Mouse (Mus musculus) kidney, adult 11 months (tissue): ENCODE data around the gene Faim.

Experiments used
- DNase-seq: peaks from one replicate; pipeline ENCODE4 v3.0.0; 2022

The Faim gene

DNA sequence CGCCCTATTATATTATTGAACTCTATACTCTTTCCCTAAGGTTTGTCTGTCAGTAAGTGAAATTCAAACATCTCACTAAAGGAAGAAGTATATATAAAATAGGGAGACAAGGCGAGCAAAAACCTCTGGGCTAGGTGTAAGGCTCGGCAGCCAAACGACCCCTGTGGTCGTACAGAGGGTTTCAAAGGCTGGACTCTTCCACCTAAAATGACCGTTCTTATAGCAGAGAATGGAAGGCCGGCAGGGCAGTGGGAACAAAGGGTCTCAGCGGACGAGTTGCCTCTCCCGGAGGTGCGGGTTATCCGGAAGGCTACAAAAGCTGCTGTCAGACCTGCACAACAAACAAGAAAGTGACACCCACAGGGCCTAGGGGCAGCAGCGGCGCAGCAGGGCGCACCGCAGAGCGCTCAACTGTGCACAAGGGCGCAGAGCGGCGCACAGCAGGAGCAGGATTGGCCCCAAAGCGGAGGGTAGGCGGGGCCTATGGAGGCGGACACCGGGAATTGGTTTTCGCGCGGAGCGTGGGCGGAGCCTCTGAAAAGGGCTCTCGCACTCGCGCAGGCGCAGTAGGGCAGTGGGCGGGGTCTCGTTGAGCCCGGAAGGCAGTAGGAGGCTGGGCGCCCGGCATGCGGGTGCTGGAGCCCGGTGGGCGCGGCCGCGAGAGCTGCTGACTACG is at the start of gene Faim:
Gene Faim, plus strand, starts transcription at position 574 of the 676 bp plus-strand sequence.
- DNase-seq = peak; percentile 98

DNA sequence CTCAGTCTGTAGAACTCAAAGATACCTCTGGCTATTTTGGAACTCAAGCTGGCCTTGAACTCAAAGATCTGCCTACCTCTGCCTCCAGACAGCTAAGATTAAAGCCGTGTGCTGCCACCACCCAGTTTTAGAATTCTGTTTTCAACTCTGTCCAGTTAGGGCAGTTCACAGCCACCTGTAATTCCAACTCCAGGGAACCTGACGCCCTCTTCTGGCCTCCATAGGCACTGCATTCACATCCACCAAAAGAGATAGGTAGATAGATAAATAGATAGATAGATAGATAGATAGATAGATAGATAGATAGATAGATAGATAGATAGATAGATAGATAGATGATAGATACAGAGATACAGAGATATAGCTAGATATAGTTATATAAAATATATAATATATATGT is 46.9 kb upstream of the Faim start:
- no peak for DNase-seq

DNA sequence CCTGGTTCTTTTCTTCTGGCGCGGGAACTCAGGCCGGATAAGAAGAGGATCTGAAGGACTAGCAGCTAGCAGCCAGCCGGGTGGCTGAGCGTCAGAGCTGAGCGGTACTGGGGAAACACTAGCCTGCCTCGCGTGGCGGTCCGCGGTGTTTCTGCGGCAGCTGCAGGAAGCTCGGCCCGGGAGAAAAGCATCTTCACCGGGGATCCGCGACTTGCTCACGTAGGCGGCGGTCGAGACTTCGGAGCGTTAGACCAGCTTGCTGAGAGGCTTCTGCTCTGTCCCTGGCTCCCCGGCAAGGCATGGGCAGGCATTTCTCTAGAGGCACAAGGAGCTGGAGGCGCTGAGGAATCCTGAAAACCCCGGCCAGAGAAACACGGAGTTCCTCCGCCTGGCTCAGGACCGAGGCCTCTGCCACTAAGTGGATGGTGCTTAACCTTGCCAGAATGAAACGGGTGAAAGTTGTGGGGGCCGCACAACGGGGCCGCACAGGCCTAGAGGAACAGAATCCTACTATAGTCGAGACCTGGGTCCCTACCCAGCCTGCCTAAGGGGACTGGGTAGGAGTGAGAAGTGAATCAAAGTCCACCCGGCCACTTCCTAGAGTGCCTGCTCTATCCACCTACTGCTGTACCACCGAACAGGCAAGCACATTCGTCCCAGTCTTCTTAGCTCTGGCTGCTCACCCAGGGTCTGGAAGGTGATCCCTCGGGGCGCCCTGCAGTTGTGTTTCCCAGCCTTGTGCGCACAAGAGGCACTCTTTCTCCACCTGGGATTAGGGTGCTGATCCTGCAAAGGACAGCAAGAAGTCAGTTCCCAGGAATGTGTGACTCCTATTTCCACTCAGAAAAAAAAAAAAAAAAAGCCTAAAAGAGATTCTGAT is 33.8 kb upstream of the Faim start:
- DNase-seq = no peak

DNA sequence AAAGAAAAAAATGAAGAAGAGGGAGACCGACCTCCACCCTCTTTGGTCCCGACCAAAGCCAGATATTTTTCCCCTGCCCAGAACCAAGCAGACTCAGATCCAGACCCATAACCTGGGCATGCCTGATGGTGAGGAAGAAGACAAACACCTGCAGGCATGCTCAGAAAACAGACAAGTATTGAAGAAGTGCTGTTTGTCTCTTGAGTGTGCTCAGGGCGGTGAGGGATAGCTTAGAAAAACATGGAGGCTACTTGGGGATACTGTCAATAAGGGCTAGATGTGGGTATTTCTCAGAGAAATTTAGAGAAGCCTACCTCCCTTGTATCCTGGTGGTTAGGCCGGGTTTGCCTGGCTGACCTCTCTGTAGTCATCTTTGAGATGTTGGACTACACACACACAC is 32.9 kb upstream of the Faim start:
- DNase-seq = no peak

DNA sequence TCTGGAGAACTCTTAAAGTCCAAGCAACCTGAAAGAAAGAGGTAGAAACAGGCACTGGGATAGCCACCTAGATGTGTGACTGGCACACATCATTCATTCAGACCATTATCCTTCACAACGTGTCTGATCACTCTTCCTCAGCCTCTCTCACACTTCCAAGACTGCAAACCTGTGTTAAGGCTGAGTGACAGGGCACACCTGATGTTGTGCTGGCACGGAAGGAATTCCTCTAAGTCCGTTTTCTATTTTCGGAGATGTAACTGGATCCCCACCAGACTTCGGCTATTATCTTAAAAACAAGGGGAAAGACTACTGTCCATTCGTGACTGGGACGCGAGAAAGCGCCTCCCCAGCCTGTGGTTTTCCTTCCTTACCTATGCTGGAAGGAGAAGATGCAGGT is 32.3 kb upstream of the Faim start:
- DNase-seq = no peak

DNA sequence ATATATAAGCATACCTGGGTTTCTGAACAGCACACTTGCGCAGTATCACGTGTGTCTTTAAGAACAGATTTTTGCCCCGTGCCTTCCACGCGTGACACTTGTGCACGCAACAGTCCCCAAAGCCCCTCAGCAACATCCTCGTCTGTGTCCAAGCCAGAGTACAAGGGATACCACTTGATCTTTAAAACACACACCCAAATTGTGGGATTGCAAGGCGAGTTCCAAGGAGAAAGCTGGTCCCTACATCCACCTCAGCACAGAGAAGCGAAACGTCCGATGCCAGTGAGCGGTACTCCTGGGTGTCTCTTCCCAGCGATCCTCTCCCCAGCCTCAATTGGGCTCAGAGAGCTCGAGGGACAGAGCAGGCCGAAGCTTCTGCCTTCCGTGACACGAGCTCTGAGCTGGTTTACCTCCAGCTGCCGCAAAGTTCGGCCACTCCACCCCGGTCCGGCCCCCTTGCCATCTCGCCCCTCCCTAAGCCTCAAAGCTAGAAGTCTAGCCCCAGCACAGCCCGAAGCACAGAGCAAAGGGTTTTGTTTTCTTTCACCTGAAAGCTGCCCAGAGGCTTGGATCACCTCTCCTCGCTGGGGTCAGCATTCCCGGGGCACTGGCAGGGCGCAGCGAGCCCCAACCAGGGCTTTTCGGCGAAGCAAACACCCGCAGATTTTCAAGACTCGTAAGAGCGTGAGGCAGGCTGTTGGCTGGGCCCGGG is 31.6 kb upstream of the Faim start:
- DNase-seq = no peak

DNA sequence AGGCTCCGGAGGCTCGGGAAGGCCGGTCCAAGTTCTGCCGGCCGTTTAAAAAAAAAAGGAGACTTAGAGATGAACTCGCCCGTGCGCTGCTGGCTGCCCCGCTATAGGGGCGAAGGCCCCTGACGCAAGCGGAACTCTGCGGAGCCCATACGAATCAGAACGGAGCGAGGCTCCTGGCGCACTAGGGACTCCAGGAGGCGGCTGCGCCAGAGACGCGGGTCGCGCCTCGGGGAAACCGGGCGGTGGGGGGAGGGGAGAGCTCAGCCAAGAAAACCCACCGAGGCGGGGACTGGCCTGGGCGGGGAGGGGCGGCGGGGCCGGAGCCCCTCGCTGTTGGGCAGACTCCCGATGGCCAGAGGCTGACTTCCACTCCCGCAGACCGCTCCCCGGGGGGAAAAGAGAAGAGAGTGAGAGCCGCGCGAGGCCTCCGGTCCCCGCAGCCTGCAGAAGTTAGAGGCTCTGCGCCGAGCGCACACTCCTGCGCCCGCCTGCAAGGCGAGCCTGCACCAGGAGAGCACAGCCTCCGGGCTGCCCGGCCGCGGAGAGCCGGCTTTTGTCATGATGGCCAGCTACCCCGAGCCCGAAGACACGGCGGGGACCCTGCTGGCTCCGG is 31.0 kb upstream of the Faim start, which contains the start of gene Foxl2:
Gene Foxl2, plus strand, starts transcription at position 186 of the 613 bp plus-strand sequence.
- DNase-seq = no peak

DNA sequence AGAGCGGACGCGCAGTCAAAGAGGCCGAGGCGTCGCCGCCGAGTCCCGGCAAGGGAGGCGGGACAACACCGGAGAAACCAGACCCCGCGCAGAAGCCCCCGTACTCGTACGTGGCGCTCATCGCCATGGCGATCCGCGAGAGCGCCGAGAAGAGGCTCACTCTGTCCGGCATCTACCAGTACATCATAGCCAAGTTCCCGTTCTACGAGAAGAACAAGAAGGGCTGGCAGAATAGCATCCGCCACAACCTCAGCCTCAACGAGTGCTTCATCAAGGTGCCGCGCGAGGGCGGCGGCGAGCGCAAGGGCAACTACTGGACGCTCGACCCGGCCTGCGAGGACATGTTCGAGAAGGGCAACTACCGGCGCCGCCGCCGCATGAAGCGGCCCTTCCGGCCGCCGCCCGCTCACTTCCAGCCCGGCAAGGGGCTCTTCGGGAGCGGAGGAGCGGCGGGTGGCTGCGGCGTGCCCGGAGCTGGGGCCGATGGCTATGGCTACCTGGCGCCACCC is 30.4 kb upstream of the Faim start:
- peak; percentile 27 for DNase-seq

DNA sequence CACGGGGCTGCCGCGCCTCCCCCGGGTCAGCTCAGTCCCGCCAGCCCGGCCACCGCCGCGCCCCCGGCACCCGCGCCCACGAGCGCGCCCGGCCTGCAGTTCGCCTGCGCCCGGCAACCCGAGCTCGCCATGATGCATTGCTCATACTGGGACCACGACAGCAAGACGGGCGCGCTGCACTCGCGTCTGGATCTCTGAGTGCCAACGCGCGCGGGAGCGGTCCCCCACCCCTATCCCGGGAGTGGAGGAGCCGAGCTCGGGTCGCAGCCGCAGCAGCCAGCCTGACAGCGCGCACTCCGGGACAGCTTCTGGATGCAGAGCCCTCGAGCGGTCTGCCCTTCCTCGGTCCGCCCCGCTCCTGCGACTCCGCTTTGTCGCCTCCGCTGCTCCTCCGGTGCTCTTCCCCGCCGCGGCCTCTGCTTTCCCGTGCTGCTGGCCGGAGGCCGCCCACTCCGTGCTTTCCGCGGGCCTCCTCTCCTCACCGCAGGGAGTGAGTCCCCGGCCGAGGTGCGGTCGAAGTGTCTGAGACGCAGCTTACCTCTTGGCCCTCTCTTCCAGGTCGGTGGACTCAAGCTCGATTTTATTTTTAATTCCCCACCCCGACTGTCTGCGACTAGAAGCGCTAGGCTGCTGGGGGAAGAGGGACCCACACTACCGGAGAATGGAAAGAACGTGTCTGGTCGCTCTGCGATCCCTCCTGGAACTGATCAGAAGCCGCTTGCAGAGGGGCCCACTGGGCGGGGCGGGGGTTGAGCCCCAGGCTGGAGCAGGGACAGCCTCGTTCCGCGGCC is 29.4 kb upstream of the Faim start:
- no peak for DNase-seq

DNA sequence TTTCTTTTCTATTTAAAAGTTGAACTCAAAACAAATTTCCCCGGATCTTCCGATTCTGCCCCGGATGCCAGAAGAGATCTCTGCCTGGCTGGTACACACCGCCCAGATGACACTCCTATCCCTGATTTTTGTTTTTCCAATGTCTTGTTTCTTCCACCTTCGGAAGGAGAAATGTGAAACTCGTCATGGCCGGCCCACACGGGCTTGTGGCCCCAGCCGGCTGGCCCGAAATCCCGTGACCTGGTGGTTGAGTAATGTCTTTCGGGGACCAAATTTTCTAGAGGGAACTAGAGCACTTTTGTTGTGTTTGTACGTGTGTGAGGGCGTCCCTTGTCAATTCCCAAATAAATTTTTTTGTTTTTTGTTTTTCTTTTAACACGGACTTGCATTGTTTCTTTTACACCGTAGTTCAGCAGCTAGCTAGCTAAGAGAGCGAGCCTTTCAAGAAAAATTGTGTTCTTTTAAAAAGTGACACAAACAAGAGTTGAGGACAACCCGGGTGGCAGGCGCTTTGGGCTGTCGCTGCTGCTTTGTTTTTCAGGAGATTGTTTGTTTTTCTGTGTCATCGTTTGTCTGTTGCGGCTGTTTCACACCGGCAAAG is 28.3 kb upstream of the Faim start:
- no peak for DNase-seq

DNA sequence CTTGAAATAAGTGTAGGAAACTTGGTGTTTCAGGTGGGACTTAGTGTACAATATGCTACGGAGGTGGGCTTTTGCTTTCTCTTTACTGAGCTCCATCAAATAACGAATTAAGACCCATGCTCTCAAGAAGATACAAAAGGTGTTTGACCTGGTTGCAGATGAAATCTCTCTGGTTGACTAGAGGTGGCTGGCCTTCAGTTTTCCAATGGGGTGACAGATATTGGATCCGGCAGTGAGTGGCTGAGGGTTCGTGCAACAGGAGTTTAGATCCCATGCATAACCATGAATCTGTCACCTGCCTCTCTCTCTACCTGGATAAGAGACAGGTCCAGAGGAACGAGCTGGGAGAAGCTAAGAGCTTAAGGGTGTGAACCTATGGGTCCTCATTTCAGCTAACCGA is 27.5 kb upstream of the Faim start:
- DNase-seq = no peak

DNA sequence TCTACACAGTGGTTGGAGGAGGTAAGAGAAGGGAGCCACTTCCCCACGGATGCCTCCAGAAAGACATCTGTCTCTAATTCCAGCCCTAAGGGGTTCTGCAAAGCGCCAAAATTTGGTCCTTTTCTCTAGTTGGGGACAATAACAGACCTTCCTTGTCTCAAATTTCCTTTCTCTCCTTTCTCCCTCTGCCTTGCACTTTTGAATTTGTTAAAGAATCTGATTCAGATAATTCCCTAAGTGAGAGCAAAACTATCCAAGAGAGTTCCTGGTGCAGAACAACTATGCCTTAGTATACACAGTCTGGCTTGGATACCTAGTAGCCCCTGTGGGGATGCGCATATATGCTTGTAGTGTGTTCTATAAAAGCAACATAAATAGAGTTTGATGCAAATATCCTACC is 26.3 kb upstream of the Faim start:
- no peak for DNase-seq

DNA sequence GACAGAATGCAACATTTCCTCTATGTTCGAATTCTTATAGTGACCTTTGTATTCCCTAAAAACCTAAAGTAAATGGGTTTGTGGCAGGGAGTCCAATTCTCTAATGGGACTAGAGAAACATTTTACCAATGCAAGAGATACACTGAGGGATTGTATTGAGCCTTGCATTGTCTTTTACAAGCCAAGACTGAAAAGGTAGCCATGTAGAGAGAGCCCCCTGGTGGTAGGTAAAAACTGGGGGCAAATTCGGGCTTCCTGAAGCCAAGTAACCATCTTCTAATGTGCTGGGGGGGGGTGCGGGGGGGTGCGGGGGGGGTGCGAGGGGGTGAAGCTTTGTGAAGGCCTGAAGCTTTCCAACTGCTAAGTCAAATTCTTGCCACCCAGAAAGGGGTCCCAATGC is 25.8 kb upstream of the Faim start:
- DNase-seq = no peak

DNA sequence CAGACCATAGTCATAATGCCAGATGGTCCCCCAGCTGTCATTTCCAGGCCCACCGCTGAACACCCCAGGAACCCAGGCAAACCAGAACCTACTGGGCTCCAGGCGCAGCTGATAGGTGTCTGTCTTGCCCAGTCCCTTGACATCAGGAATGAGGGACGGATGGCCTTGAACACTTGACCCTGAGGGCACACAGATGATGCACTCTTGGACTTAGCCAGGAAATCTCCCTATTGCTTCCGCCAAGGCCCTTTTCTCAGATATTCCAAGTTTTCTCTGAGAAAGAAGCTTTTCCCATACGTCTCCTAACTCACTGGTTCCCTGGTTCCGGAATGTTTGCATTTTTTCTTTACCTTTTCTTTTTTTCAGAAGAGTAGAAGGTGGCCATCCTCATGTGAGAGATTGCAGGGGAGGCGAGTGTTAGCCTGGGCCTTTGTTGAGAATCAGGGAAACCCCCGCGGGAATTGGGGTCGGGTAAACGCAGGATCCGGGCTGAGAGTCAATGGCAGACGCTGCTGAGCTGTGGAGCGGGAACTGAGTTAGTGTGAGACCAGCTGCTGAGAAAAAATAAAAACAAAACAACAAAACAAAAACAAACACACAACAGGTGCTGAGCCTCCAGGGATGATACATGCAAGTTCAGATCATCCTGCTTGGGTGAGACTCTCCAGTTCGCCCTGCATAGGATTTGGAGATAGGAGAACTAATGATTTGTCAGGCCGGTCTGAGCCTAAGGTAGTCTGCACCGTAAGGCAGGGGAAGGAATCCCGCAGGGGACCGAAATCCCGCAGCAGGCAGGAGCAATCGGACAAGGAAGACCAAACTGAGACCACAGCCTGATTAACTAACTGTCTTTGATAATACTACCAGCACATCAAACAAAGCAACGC is 24.3 kb upstream of the Faim start:
- DNase-seq = no peak

DNA sequence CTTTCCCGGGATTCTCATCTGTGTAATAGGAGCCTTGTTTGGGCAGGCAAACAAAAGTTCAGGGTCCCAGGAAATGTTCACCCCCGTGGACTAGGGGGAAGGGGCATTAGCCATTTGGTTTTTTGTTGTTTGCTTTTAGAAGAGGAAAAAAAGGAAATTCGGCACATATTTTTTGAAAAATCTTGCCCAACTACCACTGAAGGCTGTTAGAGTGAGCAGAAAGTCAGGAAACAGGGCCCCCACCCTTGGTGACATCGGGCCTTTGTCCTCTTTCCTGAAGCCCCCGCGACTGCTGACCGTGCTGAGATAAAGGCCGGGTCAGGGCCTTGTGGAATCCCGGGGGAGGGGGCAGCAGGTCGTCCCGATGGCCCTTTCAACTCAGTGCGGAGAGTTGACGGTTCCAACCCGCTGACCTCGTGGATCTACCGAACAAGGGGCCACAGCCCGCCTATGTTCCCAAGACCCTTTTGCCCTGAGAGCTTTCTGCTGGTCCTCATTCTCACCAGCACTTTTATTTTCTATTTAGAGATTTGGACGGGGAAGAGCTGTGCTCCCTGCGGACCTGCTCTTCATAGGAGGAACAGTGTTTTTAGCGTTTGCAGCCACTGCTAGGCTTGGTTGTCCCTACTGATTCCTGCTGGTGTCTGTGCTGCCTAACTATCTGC is 23.6 kb upstream of the Faim start:
- no peak for DNase-seq

DNA sequence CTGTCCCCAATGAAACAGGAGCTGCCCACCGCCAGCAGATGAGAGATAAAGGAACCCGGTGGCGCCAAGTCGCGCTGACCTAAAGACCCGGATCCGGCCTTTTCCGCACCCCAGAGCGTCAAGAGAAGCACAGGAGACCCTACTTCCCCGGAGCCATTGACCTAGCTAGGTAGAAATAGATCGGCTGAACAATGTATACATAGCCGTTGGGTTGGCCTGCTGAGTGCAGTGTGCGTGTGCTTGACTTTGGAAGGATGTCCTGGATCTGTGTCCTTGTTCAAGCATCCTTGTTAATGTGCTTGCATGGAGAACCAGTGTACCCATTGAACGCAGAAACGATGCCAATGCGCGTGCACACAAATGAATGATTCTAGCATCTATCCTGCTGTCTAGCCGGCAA is 22.5 kb upstream of the Faim start:
- DNase-seq = no peak

DNA sequence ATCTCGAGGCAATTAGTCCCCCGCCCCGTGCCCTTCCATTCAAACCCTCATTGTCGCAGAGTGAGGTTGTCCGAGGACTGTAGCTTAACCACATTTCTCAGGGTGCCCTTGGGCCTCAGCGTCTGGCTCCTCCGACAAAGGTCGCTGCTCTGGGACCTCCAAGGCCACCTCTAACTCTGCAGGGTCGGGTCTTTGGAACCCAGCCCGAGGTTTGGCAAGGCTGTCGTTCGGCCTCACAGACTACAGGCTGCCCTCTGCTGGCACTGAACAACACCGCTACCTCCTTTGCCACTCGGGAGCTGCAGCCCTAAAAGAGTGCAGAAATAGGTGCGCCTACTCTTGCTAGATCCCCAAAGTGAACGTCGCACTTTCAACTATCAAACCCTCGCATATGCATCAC is 21.1 kb upstream of the Faim start:
- DNase-seq = no peak

DNA sequence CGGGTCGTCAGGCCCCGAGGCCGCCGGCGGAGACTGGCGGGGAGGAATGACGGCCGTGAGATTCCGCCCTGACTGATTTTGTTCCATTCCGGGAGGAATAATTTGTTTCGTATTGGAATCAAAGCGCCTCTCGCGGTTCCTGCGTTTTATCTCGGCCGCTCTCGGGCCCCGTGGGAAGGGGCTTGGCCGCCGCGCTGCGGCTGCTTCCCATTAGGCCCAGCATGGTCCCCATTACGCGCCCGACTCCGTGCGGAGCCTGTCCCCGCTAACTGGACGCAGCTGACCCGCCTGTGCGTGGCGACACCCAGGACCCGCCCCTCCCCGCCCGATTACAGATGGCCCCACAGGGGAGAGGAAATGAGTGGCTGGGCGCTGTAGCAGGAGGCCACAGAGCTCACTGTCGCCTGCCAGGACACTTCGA is 13.1 kb upstream of the Faim start:
- DNase-seq = no peak

DNA sequence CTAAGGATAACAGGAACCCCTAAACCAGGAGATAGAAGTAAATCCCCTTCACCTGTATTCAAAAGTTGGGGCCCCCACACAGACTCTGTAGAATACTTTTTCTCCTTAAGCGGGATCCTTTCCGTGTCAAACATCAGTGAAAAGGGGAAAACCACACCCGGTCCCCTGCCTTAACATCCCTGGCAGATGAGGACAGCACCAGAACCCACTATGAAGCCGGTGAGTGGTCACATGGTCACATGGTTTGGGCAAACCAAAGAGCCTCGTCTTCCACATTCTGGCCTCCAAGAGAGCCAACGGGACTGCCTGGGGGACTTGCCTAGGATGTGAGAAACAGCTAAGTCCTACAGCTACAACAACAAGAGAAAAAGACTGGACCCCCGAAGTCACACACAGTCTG is 12.6 kb upstream of the Faim start:
- DNase-seq = no peak

DNA sequence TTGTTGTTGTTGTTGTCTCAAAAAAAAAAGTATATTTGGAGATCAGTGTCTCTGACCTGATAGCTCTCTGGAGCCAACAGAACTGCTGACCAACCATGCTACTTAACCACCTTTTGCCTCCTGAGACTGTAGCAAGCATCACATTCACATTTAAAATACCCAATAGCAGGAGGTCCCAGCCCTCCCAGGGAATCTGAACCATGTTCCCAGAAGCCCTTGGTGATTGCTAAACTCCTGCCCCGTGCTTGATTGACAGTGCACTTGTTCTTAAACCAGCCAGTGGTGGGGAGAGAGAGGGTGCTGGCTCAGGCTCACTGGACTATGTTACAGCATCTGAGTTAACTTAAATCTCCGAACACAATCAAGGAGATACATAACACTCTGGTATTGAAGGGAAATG is 11.3 kb upstream of the Faim start:
- DNase-seq = no peak
